Mouse (Mus musculus): Measurements from ENCODE around the gene Unk.
A peak's percentile ranks its signal among the peaks of the same experiment; 100 is the strongest.

The Unk gene

GRCm38 (mm10) chr11:116030898-116031845, 1.1 kb downstream of the Unk start:
- DNase-seq (ENCODE audit: low read depth, low spot score), result no peak

GRCm38 (mm10) chr11:116034584-116034983, 4.5 kb downstream of the Unk start:
- no peak for DNase-seq (ENCODE audit: low read depth, low spot score)

GRCm38 (mm10) chr11:116036671-116037070, 6.5 kb downstream of the Unk start:
- no peak for DNase-seq (ENCODE audit: low read depth, low spot score)

GRCm38 (mm10) chr11:116037826-116038225, 7.7 kb downstream of the Unk start:
- DNase-seq (ENCODE audit: low read depth, low spot score), result no peak

- peak; percentile 31 for DNase-seq (ENCODE audit: low read depth, low spot score)
Measured at GRCm38 (mm10) chr11:116040593-116040992, 10.5 kb downstream of the Unk start.

- DNase-seq (ENCODE audit: low read depth, low spot score), result no peak
Measured at GRCm38 (mm10) chr11:116041833-116042232, 11.7 kb downstream of the Unk start.

- DNase-seq (ENCODE audit: low read depth, low spot score), result no peak
Measured at GRCm38 (mm10) chr11:116042372-116043138, 12.4 kb downstream of the Unk start.

GRCm38 (mm10) chr11:116043286-116043685, 13.2 kb downstream of the Unk start:
- no peak for DNase-seq (ENCODE audit: low read depth, low spot score)

GRCm38 (mm10) chr11:116045173-116045572, 15.1 kb downstream of the Unk start:
- DNase-seq (ENCODE audit: low read depth, low spot score), result no peak

- no peak for DNase-seq (ENCODE audit: low read depth, low spot score)
Measured at GRCm38 (mm10) chr11:116049610-116050009, 19.5 kb downstream of the Unk start.

GRCm38 (mm10) chr11:116050196-116050595, 20.1 kb downstream of the Unk start:
- DNase-seq (ENCODE audit: low read depth, low spot score), result no peak

- DNase-seq (ENCODE audit: low read depth, low spot score), result no peak
Measured at GRCm38 (mm10) chr11:116053510-116054229, 23.5 kb downstream of the Unk start.

GRCm38 (mm10) chr11:116055873-116056272, 25.8 kb downstream of the Unk start:
- no peak for DNase-seq (ENCODE audit: low read depth, low spot score)

- DNase-seq (ENCODE audit: low read depth, low spot score), result no peak
Measured at GRCm38 (mm10) chr11:116057237-116057881, 27.2 kb downstream of the Unk start.

GRCm38 (mm10) chr11:116058022-116058614, 28.0 kb downstream of the Unk start:
- no peak for DNase-seq (ENCODE audit: low read depth, low spot score)

GRCm38 (mm10) chr11:116058868-116059690, 29.0 kb downstream of the Unk start:
- no peak for DNase-seq (ENCODE audit: low read depth, low spot score)

- DNase-seq (ENCODE audit: low read depth, low spot score), result no peak
Measured at GRCm38 (mm10) chr11:116059691-116060025, 29.5 kb downstream of the Unk start.

- no peak for DNase-seq (ENCODE audit: low read depth, low spot score)
Measured at GRCm38 (mm10) chr11:116060596-116060995, 30.5 kb downstream of the Unk start.

GRCm38 (mm10) chr11:116061641-116062415, 31.7 kb downstream of the Unk start:
- no peak for DNase-seq (ENCODE audit: low read depth, low spot score)
